Mouse (Mus musculus) right cerebral cortex, adult 18-20 months (tissue): ENCODE measurements around the gene Stambpl1.

Source experiments
- DNase-seq: peaks from one replicate; pipeline ENCODE4 v3.0.0; 2022; ENCODE audit warnings: mixed read lengths

The Stambpl1 gene

DNA sequence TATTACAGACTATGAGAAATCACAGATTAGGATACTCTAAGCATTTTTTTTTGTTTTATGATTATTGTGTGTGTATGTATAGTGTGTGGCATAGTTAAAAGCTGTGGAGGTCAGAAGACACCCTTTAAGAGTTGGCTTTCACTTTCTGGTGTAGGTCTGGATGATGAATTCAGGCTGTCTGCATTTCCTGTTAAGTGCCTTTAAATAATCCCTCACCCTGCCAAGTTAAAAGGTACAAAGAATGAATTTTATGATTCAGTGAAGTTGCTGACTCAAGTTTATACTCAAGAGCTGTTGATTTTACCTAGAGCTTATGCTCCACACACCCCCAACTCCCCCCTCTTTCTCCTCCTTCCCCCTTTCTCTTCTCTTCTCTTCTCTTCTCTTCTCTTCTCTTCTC, 95.2 kb downstream of the Stambpl1 start:
- DNase-seq: no peak

DNA sequence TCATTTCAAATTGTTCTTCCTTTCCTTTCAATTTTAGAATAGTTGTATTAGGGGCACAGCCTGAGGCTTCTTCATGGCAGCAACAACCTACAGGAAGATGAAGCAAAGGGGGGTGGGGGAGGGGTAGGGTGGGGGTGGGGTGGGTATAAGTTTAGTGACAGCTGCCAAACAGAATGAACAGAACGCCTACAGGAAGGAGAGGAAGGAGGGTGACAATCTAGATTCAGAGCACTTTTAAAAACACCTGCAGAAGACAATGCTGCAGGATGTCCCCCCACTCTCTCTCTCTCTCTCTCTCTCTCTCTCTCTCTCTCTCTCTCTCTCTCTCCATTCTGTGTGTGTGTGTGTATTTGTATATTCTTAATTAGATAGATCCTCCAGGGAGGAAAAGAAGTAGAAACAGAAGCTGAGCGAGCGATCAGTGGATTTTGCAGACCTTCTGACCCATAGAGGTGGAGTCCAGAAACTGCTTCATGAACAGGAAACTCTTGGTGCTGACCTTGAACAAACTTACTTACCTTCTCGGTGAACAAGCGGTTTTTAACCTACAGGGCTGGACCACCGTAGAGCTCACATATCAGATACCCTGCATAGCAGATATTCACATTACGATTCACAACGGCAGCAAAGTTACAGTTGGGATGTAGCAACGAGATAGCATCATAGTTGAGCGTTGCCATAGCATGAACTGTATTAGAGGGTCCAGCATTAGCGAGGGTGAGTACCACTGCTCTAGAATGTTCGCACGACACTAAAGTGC, 95.8 kb downstream of the Stambpl1 start:
- DNase-seq: no peak

DNA sequence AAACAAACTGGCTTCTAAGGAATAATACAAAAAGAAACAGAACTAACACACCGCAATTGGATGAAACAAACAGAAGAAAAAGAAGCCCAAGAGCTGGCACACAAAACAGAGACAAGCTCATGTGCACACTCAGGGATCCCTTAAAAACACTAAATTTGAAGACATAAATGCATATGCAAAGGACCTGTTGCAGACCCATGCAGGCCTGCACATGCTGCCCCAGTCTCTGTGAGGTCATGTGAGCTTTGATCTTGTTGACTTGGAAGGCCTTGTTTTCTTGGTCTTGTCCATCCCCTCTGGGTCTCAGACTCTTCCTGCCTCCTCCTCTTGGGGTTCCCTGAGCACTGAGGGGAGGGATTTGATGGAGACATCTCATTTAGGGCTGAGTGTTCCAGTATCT, 96.7 kb downstream of the Stambpl1 start:
- DNase-seq: no peak
